Comparison of ENCODE assay signal across 8 mouse cellular contexts in the genomic region with DNA sequence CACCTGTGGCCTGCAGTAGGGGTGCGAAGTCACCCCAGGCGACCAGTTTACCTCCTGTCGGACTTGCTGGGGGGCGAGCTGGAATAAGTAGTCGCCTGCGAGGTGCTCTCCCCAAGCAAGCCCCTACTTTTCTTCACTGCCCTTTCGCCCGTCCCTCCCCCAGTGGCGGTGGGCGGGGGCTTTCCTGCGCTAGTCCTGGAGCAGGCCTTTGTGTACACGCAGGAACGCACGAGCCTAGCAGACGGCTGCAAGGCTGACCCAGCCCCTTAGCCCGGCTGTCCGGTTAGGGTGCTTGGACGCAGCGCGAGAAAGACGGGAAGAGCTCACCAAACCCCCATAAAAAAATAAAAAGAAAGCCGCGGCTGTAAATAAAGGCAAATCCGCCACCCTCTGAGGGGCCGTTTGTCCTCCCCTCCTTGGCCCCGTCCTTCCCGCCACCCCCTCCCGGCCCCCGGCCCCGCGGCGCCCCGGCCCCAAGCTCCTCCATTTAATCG. TPM values are rescaled to one million over a fixed set of nuclear protein-coding genes. Genes with fewer than 3 reads are reported as not detected.
DNase-seq lines count a peak whose midpoint lies in the region; ATAC-seq and TF ChIP-seq lines count a peak whose summit lies in the region.

No protein-coding gene starts in this region.

- WGBS in lung, postnatal 0 days: 1% methylated on average over 34 of the region's 34 CpGs

- peak overlapping the region; percentile 74 for H3K4me2 ChIP-seq in lung, postnatal 0 days (replicated peaks; ENCODE audit: low read depth, low read length)

- no peak for TF ChIP-seq CTCF in ES-Bruce4 (IDR thresholded peaks at IDR 0.05; ENCODE audit: low read depth, low read length)
- TF ChIP-seq CTCF in lung, postnatal 0 days (IDR thresholded peaks at IDR 0.05): no peak

- H3K9me3 ChIP-seq in ES-Bruce4 (replicated peaks; ENCODE audit: control insufficient read depth, insufficient read depth, low read length, poor library complexity, severe bottlenecking): no peaks in the 10 kb centered on the region
- H3K9me3 ChIP-seq in lung, postnatal 0 days (ENCODE audit: low read length): no peaks in the 10 kb centered on the region

- peak; percentile 41 for TF ChIP-seq POLR2A in ES-Bruce4 (IDR thresholded peaks at IDR 0.05; ENCODE audit: insufficient read depth, low read length)

- H3K27ac ChIP-seq in ES-Bruce4 (ENCODE audit: insufficient read depth, low read length): peak overlapping the region; percentile 88
- H3K27ac ChIP-seq in lung, postnatal 0 days (ENCODE audit: low read length): peak overlapping the region; percentile 98

- peak; percentile 5; the same call in 1 of the 2 replicates for ATAC-seq in frontal cortex, adult (ENCODE audit: low TSS enrichment)
- peak; percentile 73 for ATAC-seq in lung, postnatal 0 days

- H3K4me3 ChIP-seq in ES-Bruce4 (ENCODE audit: low read depth, low read length): peak overlapping the region; percentile 83
- peak overlapping the region; percentile 46 for H3K4me3 ChIP-seq in lung, postnatal 0 days (ENCODE audit: low read depth, low read length)

- TF ChIP-seq EP300 in ES-Bruce4 (IDR thresholded peaks at IDR 0.05; ENCODE audit: insufficient read depth, low read depth, low read length): 0 out of 2 replicates have a peak, but pooled peaks have one; percentile 37
- no peak; the same call in 1 of the 2 replicates for TF ChIP-seq EP300 in lung, postnatal 0 days (IDR thresholded peaks at IDR 0.05)

- H3K27me3 ChIP-seq in ES-Bruce4 (ENCODE audit: control insufficient read depth, insufficient read depth, low read length, poor library complexity, severe bottlenecking): no peaks in the 10 kb centered on the region
- no peaks in the 10 kb centered on the region for H3K27me3 ChIP-seq in lung, postnatal 0 days (replicated peaks; ENCODE audit: insufficient read depth, low read length)

- peak overlapping the region; percentile 97 for H3K9ac ChIP-seq in ES-Bruce4 (ENCODE audit: low read depth, poor library complexity, severe bottlenecking)
- peak overlapping the region; percentile 83 for H3K9ac ChIP-seq in lung, postnatal 0 days (replicated peaks; ENCODE audit: low read depth)

- DNase-seq in cerebellum, adult 18-20 months: peak; percentile 82
- DNase-seq in heart, postnatal 4 days: peak; percentile 91
- peak; percentile 75 to 81 for DNase-seq in layer of hippocampus, postnatal 14 days (ENCODE audit: low spot score in 2 of 2)
- peak; percentile 90 for DNase-seq in lung, postnatal 0 days (ENCODE audit: low spot score)
- peak; percentile 80 for DNase-seq in ovary, postnatal 14 days (ENCODE audit: low spot score)
- DNase-seq in thymus, postnatal 10 days (ENCODE audit: low spot score in 2 of 2): peak; percentile 54 to 58

- H3K36me3 ChIP-seq in ES-Bruce4 (ENCODE audit: control insufficient read depth, insufficient read depth, low read length, poor library complexity, severe bottlenecking): peaks cover 18% of the 10 kb centered on the region
- no peaks in the 10 kb centered on the region for H3K36me3 ChIP-seq in lung, postnatal 0 days (ENCODE audit: insufficient read depth, low read length)

- peaks cover 2% of the 10 kb centered on the region for H3K4me1 ChIP-seq in ES-Bruce4 (ENCODE audit: control insufficient read depth, insufficient read depth, low read length)
- H3K4me1 ChIP-seq in lung, postnatal 0 days (ENCODE audit: insufficient read depth, low read depth, low read length): peaks cover 4% of the 10 kb centered on the region; the same call in 1 of the 2 replicates

RNA-seq across cellular contexts. Expression of a gene that starts 0.4 kb away (rescaled TPM):
- polyA plus RNA-seq in ES-Bruce4 (2011; ENCODE audit: insufficient read depth, insufficient read length, low read depth, missing spikeins): 201 and 203 TPM in 2 replicates
- total RNA-seq in heart, postnatal 4 days (2021): 10 to 100 TPM; 34.9 to 35.2 TPM
- 10 to 100 TPM; 10.9 to 13.0 TPM for total RNA-seq in layer of hippocampus, postnatal 14 days (2021)
- polyA plus RNA-seq in lung, postnatal 0 days (2015; fragmentation: Nextera tagmentation; extraction: Ambion mirVana): 48.6 and 49.8 TPM in 2 replicates

RNA-seq across cellular contexts. Expression of a gene that starts 46.5 kb away (rescaled TPM):
- polyA plus RNA-seq in ES-Bruce4 (2011; ENCODE audit: insufficient read depth, insufficient read length, low read depth, missing spikeins): 40.2 and 49.3 TPM in 2 replicates
- 10 to 100 TPM; 68.7 to 69.2 TPM for total RNA-seq in heart, postnatal 4 days (2021)
- 10 to 100 TPM; 45.6 to 49.2 TPM for total RNA-seq in layer of hippocampus, postnatal 14 days (2021)
- polyA plus RNA-seq in lung, postnatal 0 days (2015; fragmentation: Nextera tagmentation; extraction: Ambion mirVana): 37.4 and 42.8 TPM in 2 replicates

RNA-seq across cellular contexts. Expression of a gene that starts 46.9 kb away (rescaled TPM):
- polyA plus RNA-seq in ES-Bruce4 (2011; ENCODE audit: insufficient read depth, insufficient read length, low read depth, missing spikeins): not detected in 2 replicates
- total RNA-seq in heart, postnatal 4 days (2021): 1 to 10 TPM in 1 of 2 experiments, not detected in 1; 1.9 TPM
- under 1 TPM in 1 of 2 experiments, not detected in 1; 0.78 TPM for total RNA-seq in layer of hippocampus, postnatal 14 days (2021)
- not detected in 2 replicates for polyA plus RNA-seq in lung, postnatal 0 days (2015; fragmentation: Nextera tagmentation; extraction: Ambion mirVana)

RNA-seq across cellular contexts. Expression of a gene that starts 50.2 kb away (rescaled TPM):
- polyA plus RNA-seq in ES-Bruce4 (2011; ENCODE audit: insufficient read depth, insufficient read length, low read depth, missing spikeins): 47.9 and 51.9 TPM in 2 replicates
- 10 to 100 TPM; 65.6 to 71.0 TPM for total RNA-seq in heart, postnatal 4 days (2021)
- total RNA-seq in layer of hippocampus, postnatal 14 days (2021): 10 to 100 TPM; 66.9 to 69.6 TPM
- polyA plus RNA-seq in lung, postnatal 0 days (2015; fragmentation: Nextera tagmentation; extraction: Ambion mirVana): 92.3 and 99.4 TPM in 2 replicates

Comparison
In these comparisons a context has a peak if more than half of its experiments do, and no peak if none do; other contexts are left out.
1. Peak in every context shown above with its lines: DNase-seq, ATAC-seq, H3K4me3 ChIP-seq and H3K27ac ChIP-seq.